Mouse (Mus musculus): ENCODE data around the gene Snx30.

DNA sequence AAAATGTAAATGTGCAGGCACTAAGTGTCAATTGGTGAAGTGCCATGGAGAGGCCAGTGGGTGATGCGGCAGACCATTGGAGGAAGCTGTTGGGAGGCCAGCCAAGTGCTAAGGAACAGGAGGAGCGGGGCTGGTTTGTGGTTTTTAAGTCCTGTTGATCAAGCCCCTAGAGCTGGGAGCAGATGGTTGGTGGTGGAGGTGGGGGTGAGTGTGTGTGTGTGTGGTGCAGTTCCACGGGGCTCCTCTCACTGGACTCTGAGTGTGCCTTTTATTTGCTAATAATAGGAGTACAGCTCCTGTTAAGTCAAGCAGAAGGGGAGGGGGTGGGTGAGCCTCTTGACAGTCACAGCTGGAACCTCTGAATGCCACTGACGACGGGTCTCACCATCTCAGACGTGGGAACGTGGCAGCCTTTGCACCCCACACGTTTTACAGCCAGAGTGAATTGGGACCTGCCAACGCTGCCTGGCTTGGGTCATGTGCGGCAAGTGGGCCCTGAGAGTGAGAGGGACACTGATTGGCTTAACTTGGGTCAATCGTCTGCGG, 13.9 kb downstream of the Snx30 start:
- no peak for TF ChIP-seq CTCF (conservative IDR thresholded peaks at IDR 0.05; ENCODE audit: low read length)
- TF ChIP-seq POU5F1 (IDR thresholded peaks at IDR 0.05; ENCODE audit: borderline replicate concordance, low read length), result no peak

All from E14TG2a.4 (cell line).